Mouse (Mus musculus) lung, postnatal 0 days (tissue): ENCODE data around the gene Trp53bp2. TPM values are rescaled to one million over a fixed set of nuclear protein-coding genes. Genes with fewer than 3 reads are reported as not detected.
A peak's percentile ranks its signal among the peaks of the same experiment; 100 is the strongest.

Experiments
- ATAC-seq: fragments of 200-750 bp; cut with Nextera tagmentation; 2 replicates; pipeline ENCODE4 v1.8.0; 2017; ENCODE audit warnings: moderate library complexity
- DNase-seq: peaks from one replicate; pipeline ENCODE4 v3.0.0-alpha.2; 2016; ENCODE audit warnings: low spot score
- H3K27ac ChIP-seq: fragments of 300-500 bp; sonication (generic); 2 replicates; pipeline ENCODE4 v1.5.1; 2014; ENCODE audit warnings: antibody characterized with exemption, mild to moderate bottlenecking, low read length, mixed read lengths
- H3K27me3 ChIP-seq: fragments of 300-500 bp; sonication (generic); replicated peaks from 2 replicates; pipeline ENCODE4 v1.6.1; 2014; ENCODE audit warnings: low read length, mixed read lengths; ENCODE audit not compliant: insufficient read depth
- H3K36me3 ChIP-seq: fragments of 300-500 bp; sonication (generic); 2 replicates; pipeline ENCODE4 v1.6.1; 2014; ENCODE audit warnings: low read length, mixed read lengths; ENCODE audit not compliant: insufficient read depth
- H3K4me1 ChIP-seq: fragments of 300-500 bp; sonication (generic); 2 replicates; pipeline ENCODE4 v1.6.1; 2014; ENCODE audit warnings: antibody characterized with exemption, low read depth, low read length, mixed read lengths; ENCODE audit not compliant: insufficient read depth
- H3K4me2 ChIP-seq: fragments of 300-500 bp; sonication (generic); replicated peaks from 2 replicates; pipeline ENCODE4 v1.6.1; 2014; ENCODE audit warnings: low read depth, mild to moderate bottlenecking, low read length, moderate library complexity, mixed read lengths
- H3K4me3 ChIP-seq: fragments of 300-500 bp; sonication (generic); 2 replicates; pipeline ENCODE4 v1.5.1; 2014; ENCODE audit warnings: low read depth, low read length
- H3K9ac ChIP-seq: fragments of 300-500 bp; sonication (generic); replicated peaks from 2 replicates; pipeline ENCODE4 v1.6.1; 2014; ENCODE audit warnings: low read depth, mild to moderate bottlenecking
- H3K9me3 ChIP-seq: fragments of 300-500 bp; sonication (generic); 2 replicates; pipeline ENCODE4 v1.6.1; 2016; ENCODE audit warnings: low read length, mixed read lengths
- CTCF ChIP-seq: IDR thresholded peaks from 2 replicates; pipeline ENCODE4 v1.5.1; 2016; ENCODE audit warnings: antibody characterized with exemption, mild to moderate bottlenecking
- EP300 ChIP-seq: IDR thresholded peaks from 2 replicates; pipeline ENCODE4 v1.6.1; 2016; ENCODE audit warnings: antibody characterized with exemption, mild to moderate bottlenecking, control low read depth
- WGBS: fragments of 180-500 bp; shearing (Covaris S2); extraction: QIAGEN DNeasy Blood & Tissue Kit; methylation state at CpG from one replicate; pipeline ENCODE4 v1.1.7; 2014; 5-methylcytosine and 5-hydroxymethylcytosine counted together
- polyA plus RNA-seq: library from polyadenylated mRNA; unstranded; fragments of >200 nt; fragmentation: Nextera tagmentation; extraction: Ambion mirVana; gene quantifications from 2 replicates; pipeline ENCODE4 v1.2.1, GENCODE M21; 2015

Trp53bp2 gene
- polyA plus RNA-seq, 1 experiment from 2014 or later, result 27.0 TPM

DNA sequence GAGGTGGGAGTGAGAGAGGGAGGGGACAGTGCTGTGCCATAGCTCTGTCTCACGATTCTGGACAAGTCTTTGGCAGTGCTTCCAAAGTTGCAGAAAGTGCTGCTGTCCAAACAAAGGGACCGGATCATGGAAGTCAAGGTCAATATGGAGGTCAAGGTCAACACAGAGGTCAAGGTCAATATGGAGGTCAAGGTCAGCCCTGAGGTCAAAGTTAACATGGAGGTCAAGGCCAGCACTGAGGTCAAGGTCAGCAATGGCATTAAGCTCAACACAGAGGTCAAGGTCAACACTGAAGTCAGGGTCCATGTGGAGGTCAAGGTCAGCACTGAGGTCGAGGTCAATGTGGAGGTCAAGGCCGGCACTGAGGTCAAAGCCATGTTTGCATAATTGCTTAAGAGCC, 91.9 kb downstream of the Trp53bp2 start:
- H3K36me3 ChIP-seq, result no peaks in the 10 kb centered on the region
- H3K27me3 ChIP-seq, result no peaks in the 10 kb centered on the region
- DNase-seq, result no peak
- no peak overlapping the region for H3K9ac ChIP-seq
- H3K4me2 ChIP-seq, result no peak overlapping the region
- peaks cover 34% of the 10 kb centered on the region for H3K4me1 ChIP-seq
- H3K27ac ChIP-seq, result peak overlapping the region; percentile 82
- TF ChIP-seq EP300 (no peak), CTCF (no peak)
- no peak for ATAC-seq
- WGBS, result 68% methylated on average over 4 of the region's 4 CpGs
- no peak overlapping the region for H3K4me3 ChIP-seq
- no peaks in the 10 kb centered on the region for H3K9me3 ChIP-seq

DNA sequence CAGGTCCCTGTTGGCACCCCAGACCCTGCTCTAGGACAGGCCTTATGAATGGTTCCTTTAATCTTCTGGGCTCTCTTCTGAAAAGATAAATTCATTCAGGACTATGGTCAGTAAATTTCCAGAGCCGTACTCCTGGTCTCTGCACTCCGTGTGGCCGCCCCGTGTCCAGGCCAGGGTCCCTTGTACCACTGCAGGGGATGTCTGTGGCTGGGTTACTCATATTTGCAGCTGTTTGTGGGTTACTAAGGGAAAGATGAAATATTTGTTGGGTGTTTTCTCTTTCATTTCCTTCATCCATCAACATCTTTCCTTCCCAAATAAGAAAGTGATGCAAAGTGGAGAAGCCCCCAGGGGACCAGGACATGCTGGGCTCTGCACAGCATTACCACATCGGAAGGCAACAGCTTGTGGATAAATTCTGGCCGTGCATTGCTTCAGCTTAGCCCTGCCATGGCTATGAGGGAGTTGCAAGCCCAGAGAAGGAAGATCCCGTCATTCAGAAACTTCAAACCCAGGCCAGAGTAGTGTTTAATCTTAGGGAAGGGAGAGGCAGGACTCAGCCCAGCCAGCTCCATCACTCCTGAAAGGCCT, 92.9 kb downstream of the Trp53bp2 start:
- H3K27ac ChIP-seq, result no peak overlapping the region
- no peaks in the 10 kb centered on the region for H3K36me3 ChIP-seq
- 84% methylated on average over 7 of the region's 7 CpGs for WGBS
- peaks cover 40% of the 10 kb centered on the region for H3K4me1 ChIP-seq
- H3K27me3 ChIP-seq, result no peaks in the 10 kb centered on the region
- H3K4me2 ChIP-seq, result no peak overlapping the region
- no peak for DNase-seq
- TF ChIP-seq CTCF, result no peak
- TF ChIP-seq EP300, result no peak
- no peak overlapping the region for H3K9ac ChIP-seq
- no peak for ATAC-seq
- H3K9me3 ChIP-seq, result no peaks in the 10 kb centered on the region
- H3K4me3 ChIP-seq, result no peak overlapping the region

DNA sequence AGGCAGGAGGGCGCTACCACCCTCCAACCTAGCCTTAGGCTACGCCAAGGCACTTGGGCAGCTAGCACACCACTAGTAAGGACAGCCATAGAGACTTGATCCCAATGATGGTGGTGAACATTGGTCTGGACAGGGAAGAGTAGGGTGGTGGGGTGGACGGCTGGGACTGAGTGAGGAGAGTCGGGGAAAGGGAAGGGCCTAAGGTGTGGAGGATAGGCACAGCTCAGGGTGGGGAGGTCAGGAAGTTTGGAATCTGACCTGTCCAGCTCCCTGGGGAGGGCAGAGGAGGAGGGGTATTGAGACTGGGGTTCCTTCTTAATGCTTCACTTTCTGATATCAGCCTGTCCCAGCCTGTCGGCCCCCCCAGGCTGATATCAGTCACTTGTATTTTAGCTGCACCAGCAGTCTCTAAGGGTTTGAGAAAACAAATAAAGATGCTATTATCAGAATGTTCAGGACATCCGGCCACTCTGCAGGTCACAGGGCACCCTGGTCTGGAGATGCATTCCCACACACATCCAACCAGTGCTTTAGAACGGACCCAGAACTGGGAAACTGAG, 93.6 kb downstream of the Trp53bp2 start:
- H3K27ac ChIP-seq, result no peak overlapping the region
- H3K9ac ChIP-seq, result no peak overlapping the region
- no peaks in the 10 kb centered on the region for H3K9me3 ChIP-seq
- 80% methylated on average over 6 of the region's 7 CpGs for WGBS
- DNase-seq, result no peak
- H3K4me1 ChIP-seq, result peaks cover 37% of the 10 kb centered on the region
- no peak overlapping the region for H3K4me2 ChIP-seq
- ATAC-seq, result no peak
- H3K4me3 ChIP-seq, result no peak overlapping the region
- H3K36me3 ChIP-seq, result no peaks in the 10 kb centered on the region
- H3K27me3 ChIP-seq, result no peaks in the 10 kb centered on the region
- TF ChIP-seq EP300 (no peak), CTCF (no peak)

DNA sequence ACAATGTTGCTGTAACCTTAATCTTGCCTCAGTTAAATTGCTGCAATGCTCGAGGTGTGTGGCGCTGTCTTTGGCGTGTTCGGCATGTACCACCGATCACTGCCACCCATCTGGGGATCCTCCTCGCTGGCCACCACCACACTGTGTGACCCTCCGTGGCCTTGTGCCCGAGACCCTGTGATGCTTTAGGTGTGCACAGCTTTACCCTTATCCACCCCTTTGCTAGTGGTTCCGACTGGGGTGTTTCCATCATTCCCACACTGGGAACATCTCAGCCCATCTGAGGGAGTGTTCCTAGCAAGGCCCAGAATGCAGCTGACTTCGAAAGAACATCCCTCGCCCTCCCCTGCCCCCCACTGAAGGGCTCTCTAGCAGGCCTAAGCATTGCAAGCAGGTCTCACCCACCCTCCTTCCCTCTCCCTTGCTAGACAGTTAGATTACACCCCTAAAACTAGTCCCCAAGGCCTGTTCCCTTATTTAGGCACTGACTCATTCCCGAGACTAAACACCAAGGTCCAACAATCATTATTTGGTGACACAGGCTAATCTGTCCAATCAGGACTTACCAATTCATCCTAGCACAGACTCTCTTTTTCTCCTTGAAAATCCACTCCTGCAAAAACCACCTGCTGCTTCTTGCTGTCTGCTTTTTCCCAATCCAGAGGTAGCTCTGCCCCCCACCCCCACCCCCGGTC, 94.4 kb downstream of the Trp53bp2 start:
- Histone ChIP-seq H3K4me2 (no peak overlapping the region), H3K36me3 (no peaks in the 10 kb centered on the region), H3K9ac (no peak overlapping the region), H3K4me3 (no peak overlapping the region), H3K4me1 (peaks cover 37% of the 10 kb centered on the region), H3K9me3 (no peaks in the 10 kb centered on the region), H3K27ac (0 out of 2 replicates have a peak overlapping the region, but pooled peaks have one; percentile 38), H3K27me3 (no peaks in the 10 kb centered on the region)
- TF ChIP-seq EP300, result no peak
- 80% methylated on average over 13 of the region's 13 CpGs for WGBS
- DNase-seq (no peak), ATAC-seq (no peak)

DNA sequence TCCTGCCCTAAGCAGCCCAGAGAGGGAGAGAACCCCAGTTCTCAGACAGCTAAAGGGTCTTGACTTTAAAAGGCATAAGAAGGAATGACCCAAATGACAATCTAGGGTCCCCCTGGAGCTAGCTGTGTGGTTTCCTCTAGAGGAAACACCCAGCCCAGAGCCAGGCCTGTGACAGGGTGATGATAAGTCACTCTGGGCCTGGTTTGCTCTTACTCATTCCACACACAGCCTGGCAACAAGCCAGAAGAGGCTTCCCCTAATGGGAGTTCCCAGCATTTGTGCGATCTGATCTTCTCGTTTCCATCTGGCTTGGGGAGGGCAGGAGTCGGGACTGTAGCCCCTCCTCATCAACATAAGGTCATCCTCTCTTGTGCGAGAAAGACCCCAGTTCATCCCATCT, 95.3 kb downstream of the Trp53bp2 start:
- DNase-seq (peak; percentile 87), ATAC-seq (peak; percentile 32)
- Histone ChIP-seq H3K4me1 (peaks cover 37% of the 10 kb centered on the region), H3K9me3 (no peaks in the 10 kb centered on the region), H3K4me3 (no peak overlapping the region), H3K4me2 (no peak overlapping the region; the same call in 1 of the 2 replicates), H3K27me3 (no peaks in the 10 kb centered on the region), H3K27ac (peak overlapping the region; percentile 38; the same call in 1 of the 2 replicates), H3K9ac (no peak overlapping the region), H3K36me3 (no peaks in the 10 kb centered on the region)
- TF ChIP-seq CTCF (no peak), EP300 (peak; percentile 59; the same call in 1 of the 2 replicates)
- 18% methylated on average over 4 of the region's 4 CpGs for WGBS

DNA sequence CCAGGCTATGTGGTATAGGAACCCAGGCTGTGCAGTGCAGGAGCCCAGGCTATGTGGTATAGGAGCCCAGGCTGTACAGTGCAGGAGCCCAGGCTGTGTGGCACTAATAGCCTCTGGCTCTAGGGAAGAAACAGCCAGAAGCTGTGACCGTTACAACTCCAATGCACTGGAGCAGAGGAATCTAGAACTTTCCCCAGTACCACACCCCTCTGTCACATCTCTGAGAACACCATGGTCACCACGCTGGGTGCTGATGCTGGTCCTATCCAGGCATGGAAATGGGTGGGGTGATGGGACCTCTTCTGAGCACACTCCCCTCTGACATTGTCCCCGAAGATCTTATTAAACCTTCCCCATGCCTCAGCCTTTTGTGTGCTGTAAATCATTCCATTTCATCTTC, 96.3 kb downstream of the Trp53bp2 start:
- Histone ChIP-seq H3K4me1 (peaks cover 29% of the 10 kb centered on the region), H3K4me3 (no peak overlapping the region), H3K27me3 (no peaks in the 10 kb centered on the region), H3K27ac (peak overlapping the region; percentile 86; the same call in 1 of the 2 replicates), H3K36me3 (no peaks in the 10 kb centered on the region), H3K9me3 (no peaks in the 10 kb centered on the region), H3K4me2 (no peak overlapping the region), H3K9ac (no peak overlapping the region)
- ATAC-seq (no peak), DNase-seq (no peak)
- TF ChIP-seq EP300 (no peak), CTCF (no peak)
- WGBS, result 85% methylated on average over 3 of the region's 3 CpGs
